Mouse (Mus musculus) limb, embryonic 11.5 days (tissue): ENCODE measurements around the gene Srek1ip1. TPM values are rescaled to one million over a fixed set of nuclear protein-coding genes. Genes with fewer than 3 reads are reported as not detected.

ENCODE experiments used
- ATAC-seq: fragments of 200-750 bp; cut with Nextera tagmentation; 2 replicates; pipeline ENCODE4 v1.8.0; 2017; ENCODE audit warnings: low read depth; ENCODE audit not compliant: insufficient number of reproducible peaks, low FRiP score, low TSS enrichment
- DNase-seq: peaks from one replicate; pipeline ENCODE4 v3.0.0-alpha.2; 2015; ENCODE audit warnings: low spot score
- H3K27ac ChIP-seq: fragments of 300-500 bp; sonication (generic); replicated peaks from 2 replicates; pipeline ENCODE4 v1.5.1; 2014; ENCODE audit warnings: low read depth, mild to moderate bottlenecking, low read length
- H3K27me3 ChIP-seq: fragments of 300-500 bp; sonication (generic); 2 replicates; pipeline ENCODE4 v1.6.1; 2014; ENCODE audit warnings: mild to moderate bottlenecking, low read length, mixed read lengths; ENCODE audit not compliant: control insufficient read depth, insufficient read depth
- H3K36me3 ChIP-seq: fragments of 300-500 bp; sonication (generic); 2 replicates; pipeline ENCODE4 v1.6.1; 2014; ENCODE audit warnings: mild to moderate bottlenecking, low read length, moderate library complexity, mixed read lengths; ENCODE audit not compliant: control insufficient read depth, insufficient read depth
- H3K4me1 ChIP-seq: fragments of 300-500 bp; sonication (generic); 2 replicates; pipeline ENCODE4 v1.6.1; 2014; ENCODE audit warnings: low read length, mixed read lengths; ENCODE audit not compliant: control insufficient read depth, insufficient read depth
- H3K4me2 ChIP-seq: fragments of 300-500 bp; sonication (generic); 2 replicates; pipeline ENCODE4 v1.6.1; 2014; ENCODE audit warnings: low read depth, mild to moderate bottlenecking, moderate library complexity; ENCODE audit not compliant: severe bottlenecking
- H3K4me3 ChIP-seq: fragments of 300-500 bp; sonication (generic); 2 replicates; pipeline ENCODE4 v1.5.1; 2014; ENCODE audit warnings: low read depth, low read length
- H3K9ac ChIP-seq: fragments of 300-500 bp; sonication (generic); 2 replicates; pipeline ENCODE4 v1.6.1; 2014; ENCODE audit warnings: mild to moderate bottlenecking, low read length
- H3K9me3 ChIP-seq: fragments of 300-500 bp; sonication (generic); 2 replicates; pipeline ENCODE4 v1.6.1; 2016; ENCODE audit warnings: low read length; ENCODE audit not compliant: control insufficient read depth
- WGBS: fragments of 180-500 bp; shearing (Covaris S2); extraction: QIAGEN DNeasy Blood & Tissue Kit; methylation state at CpG from one replicate; pipeline ENCODE4 v1.1.7; 2014; 5-methylcytosine and 5-hydroxymethylcytosine counted together
- polyA plus RNA-seq: library from polyadenylated mRNA; unstranded; fragments of >200 nt; fragmentation: Nextera tagmentation; extraction: Ambion mirVana; gene quantifications from 2 replicates; pipeline ENCODE4 v1.2.1, GENCODE M21; 2014

Srek1ip1 gene
- polyA plus RNA-seq, 1 experiment from 2014 or later = 25.1 TPM

DNA sequence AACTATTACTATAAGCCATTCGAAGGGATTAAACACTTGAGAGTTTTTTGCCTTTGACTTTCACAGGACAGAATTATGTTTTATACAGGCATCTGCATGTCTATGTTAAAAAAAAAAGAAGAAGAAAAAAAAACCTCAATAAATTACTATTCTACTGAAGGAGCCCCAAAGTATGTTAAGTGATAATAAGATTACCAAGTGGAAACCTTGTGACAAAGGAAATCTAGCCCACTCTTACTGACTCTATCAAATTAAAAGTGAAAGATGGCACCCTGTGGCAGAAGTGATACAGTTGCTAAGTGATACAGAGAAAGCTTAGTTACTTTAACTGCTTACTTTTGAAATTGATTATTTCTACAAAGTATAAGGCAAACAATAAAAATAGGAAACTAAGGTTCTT, 29.6 kb downstream of the Srek1ip1 start:
- Histone ChIP-seq H3K36me3 (no peaks in the 10 kb centered on the region; the same call in 1 of the 2 replicates), H3K4me3 (no peak overlapping the region), H3K27ac (no peak overlapping the region), H3K9me3 (0 out of 2 replicates have a peak, but pooled peaks cover under 1% of the 10 kb centered on the region), H3K4me2 (no peak overlapping the region), H3K4me1 (no peaks in the 10 kb centered on the region), H3K27me3 (no peaks in the 10 kb centered on the region), H3K9ac (no peak overlapping the region)
- WGBS = 87% methylated on average over 1 of the region's 1 CpGs
- DNase-seq (no peak), ATAC-seq (no peak)

DNA sequence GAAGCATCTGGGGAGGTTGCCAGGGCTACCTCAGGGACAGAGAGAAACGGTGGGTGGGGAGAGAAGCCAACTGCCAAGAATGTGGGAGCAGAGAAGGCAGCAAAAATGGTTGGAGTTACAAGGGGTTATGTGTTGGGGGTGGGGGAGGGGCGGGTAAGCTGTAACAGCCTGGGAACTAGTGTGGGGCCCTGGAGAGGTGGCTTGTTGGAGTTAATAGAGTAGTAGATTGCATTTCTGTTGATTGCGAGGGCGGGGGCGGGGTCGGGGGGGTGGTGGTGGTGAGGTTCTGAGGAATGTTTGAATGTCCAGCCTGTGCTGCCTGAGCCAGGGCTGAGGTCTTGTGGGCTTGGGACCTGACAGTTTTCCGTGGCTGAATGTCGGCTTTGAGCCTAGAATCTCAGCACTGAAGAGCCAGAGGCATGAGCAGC, 30.1 kb downstream of the Srek1ip1 start:
- Histone ChIP-seq H3K36me3 (peaks cover 3% of the 10 kb centered on the region; the same call in 1 of the 2 replicates), H3K27ac (no peak overlapping the region), H3K27me3 (no peaks in the 10 kb centered on the region), H3K9ac (no peak overlapping the region), H3K4me2 (no peak overlapping the region), H3K4me1 (no peaks in the 10 kb centered on the region), H3K9me3 (0 out of 2 replicates have a peak, but pooled peaks cover 2% of the 10 kb centered on the region), H3K4me3 (no peak overlapping the region)
- ATAC-seq (0 out of 2 replicates have a peak, but pooled peaks have one; percentile 73), DNase-seq (peak; percentile 32)
- 19% methylated on average over 8 of the region's 8 CpGs for WGBS

DNA sequence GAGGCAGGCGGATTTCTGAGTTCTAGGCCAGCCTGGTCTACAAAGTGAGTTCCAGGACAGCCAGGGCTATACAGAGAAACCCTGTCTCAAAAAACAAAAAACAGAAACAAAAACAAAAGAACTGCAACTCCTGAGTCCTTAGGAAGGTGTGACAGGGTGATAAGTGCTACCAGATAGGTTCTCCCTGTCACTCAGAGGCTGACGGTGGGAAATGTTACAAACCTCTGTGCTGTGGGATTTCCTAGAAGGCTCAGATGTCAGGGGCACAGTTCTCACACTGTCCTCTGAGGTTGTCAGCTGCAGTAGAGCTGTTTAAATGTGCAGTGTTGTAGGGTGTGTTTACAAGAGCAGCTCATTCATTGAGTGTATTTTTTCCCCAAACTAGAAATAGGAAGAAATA, 33.2 kb downstream of the Srek1ip1 start:
- no peak for DNase-seq
- ATAC-seq = no peak
- no peak overlapping the region for H3K9ac ChIP-seq
- 80% methylated on average over 2 of the region's 2 CpGs for WGBS
- 0 out of 2 replicates have a peak, but pooled peaks cover 2% of the 10 kb centered on the region for H3K9me3 ChIP-seq
- no peaks in the 10 kb centered on the region for H3K4me1 ChIP-seq
- no peak overlapping the region for H3K4me2 ChIP-seq
- H3K36me3 ChIP-seq = peaks cover 12% of the 10 kb centered on the region; the same call in 1 of the 2 replicates
- H3K27me3 ChIP-seq = no peaks in the 10 kb centered on the region
- H3K27ac ChIP-seq = no peak overlapping the region
- H3K4me3 ChIP-seq = no peak overlapping the region

DNA sequence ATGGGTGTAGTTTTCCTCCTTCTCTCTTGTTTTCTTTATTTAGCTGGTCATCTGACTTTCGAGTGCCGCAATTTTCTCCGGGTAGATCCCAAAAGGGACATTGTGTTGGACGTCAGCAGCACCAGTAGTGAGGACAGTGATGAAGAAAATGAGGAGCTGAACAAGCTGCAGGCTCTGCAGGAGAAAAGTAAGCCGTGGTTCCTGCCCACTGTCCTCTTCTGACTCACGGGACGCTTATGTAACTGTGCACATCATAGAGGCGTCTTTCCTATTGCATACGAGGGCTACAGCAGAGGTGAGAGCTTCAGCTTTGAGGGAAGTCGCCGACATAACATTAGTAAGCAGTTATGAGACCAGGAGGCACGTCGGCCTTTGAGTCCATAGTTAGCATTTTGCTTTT, 40.5 kb downstream of the Srek1ip1 start:
- H3K4me1 ChIP-seq = no peaks in the 10 kb centered on the region
- H3K9ac ChIP-seq = no peak overlapping the region
- no peaks in the 10 kb centered on the region for H3K27me3 ChIP-seq
- H3K36me3 ChIP-seq = peaks cover 8% of the 10 kb centered on the region; the same call in 1 of the 2 replicates
- DNase-seq (no peak), ATAC-seq (no peak)
- no peaks in the 10 kb centered on the region for H3K9me3 ChIP-seq
- no peak overlapping the region for H3K4me2 ChIP-seq
- H3K4me3 ChIP-seq = no peak overlapping the region
- 94% methylated on average over 13 of the region's 13 CpGs for WGBS
- no peak overlapping the region for H3K27ac ChIP-seq

DNA sequence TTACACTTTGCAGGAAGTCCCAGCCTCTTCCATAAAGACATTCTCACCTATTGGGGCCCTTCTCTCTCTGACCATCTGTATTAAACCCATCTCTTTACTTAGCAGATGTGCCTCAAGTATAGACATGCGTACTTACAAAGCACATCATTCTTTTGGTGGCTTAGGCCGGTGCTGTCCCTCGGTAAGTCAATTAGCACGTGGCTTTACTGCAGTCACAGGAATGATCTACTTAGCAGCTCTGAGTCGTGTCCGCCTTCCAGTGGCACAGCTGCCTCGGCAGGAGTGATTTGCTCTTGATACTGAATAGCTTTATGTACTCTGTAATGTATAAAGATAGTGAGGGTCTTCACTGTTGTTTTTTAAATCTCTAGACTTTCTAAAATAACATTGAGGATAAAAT, 45.3 kb downstream of the Srek1ip1 start:
- DNase-seq = no peak
- Histone ChIP-seq H3K9me3 (no peaks in the 10 kb centered on the region), H3K4me1 (no peaks in the 10 kb centered on the region), H3K27me3 (no peaks in the 10 kb centered on the region), H3K27ac (no peak overlapping the region), H3K4me2 (no peak overlapping the region), H3K36me3 (peaks cover 2% of the 10 kb centered on the region; the same call in 1 of the 2 replicates), H3K9ac (no peak overlapping the region), H3K4me3 (no peak overlapping the region)
- WGBS = 78% methylated on average over 7 of the region's 7 CpGs
- ATAC-seq = no peak

DNA sequence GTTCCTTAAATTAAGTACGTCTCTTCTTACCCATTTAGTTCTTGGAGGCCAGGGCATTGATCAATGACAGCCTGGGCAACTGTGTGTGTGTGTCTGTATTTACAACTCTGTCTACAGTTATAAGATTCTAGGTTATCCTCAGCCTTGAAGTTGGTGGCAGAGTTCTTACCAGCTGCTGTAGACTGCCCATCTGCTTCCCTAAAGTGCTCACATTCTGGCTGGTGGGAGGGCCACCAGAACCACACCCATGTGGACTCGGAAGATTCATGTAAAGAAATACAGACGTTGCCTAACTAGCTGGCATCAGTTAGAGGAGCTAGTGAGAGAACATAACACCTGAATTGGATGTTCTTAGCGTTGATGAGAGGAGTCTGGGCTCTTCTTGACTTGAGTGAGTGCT, 49.7 kb downstream of the Srek1ip1 start:
- Histone ChIP-seq H3K9ac (no peak overlapping the region), H3K4me2 (no peak overlapping the region), H3K36me3 (no peaks in the 10 kb centered on the region), H3K4me3 (no peak overlapping the region), H3K9me3 (no peaks in the 10 kb centered on the region), H3K27ac (no peak overlapping the region), H3K4me1 (no peaks in the 10 kb centered on the region), H3K27me3 (no peaks in the 10 kb centered on the region)
- ATAC-seq (no peak), DNase-seq (no peak)
- 66% methylated on average over 4 of the region's 4 CpGs for whole genome bisulfite sequencing

DNA sequence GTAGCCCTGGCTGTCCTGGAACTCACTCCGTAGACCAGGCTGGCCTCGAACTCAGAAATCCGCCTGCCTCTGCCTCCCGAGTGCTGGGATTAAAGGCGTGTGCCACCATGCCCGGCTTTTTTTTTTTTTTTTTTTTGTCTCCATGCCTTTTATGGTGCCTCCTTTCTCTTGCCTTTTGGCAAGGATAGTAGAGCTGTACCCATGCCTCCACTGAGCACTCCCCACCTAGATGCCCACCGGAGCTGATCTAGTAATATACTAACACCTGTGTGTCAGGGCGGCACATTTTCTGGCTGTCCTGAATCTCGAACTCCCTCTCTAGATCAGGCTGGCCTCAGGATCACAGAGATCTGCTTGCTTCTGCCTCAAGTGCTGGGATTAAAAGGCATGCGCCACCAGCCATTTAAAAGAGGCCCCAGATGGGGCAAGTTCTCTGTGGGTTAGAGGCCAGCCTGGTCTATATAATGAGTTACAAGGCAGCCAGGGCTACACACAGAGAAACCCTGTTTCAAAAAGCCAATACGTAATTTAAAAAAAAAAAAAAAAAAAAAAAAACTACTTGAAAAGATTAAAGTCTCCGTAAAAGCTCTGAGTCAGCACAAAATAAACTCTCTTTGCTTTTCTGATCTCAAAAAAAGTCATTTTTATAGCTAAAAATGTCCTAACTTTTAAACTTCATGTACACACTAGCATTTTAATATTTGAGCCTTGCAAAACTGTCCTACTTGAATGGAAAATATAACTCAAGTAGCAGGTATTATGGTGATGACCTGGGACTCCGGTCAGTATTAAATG, 51.2 kb downstream of the Srek1ip1 start:
- 89% methylated on average over 9 of the region's 13 CpGs for WGBS
- no peaks in the 10 kb centered on the region for H3K9me3 ChIP-seq
- no peaks in the 10 kb centered on the region for H3K36me3 ChIP-seq
- no peak overlapping the region for H3K9ac ChIP-seq
- H3K4me3 ChIP-seq = no peak overlapping the region
- ATAC-seq = no peak
- DNase-seq = no peak
- no peaks in the 10 kb centered on the region for H3K4me1 ChIP-seq
- H3K27ac ChIP-seq = no peak overlapping the region
- no peaks in the 10 kb centered on the region for H3K27me3 ChIP-seq
- H3K4me2 ChIP-seq = no peak overlapping the region

DNA sequence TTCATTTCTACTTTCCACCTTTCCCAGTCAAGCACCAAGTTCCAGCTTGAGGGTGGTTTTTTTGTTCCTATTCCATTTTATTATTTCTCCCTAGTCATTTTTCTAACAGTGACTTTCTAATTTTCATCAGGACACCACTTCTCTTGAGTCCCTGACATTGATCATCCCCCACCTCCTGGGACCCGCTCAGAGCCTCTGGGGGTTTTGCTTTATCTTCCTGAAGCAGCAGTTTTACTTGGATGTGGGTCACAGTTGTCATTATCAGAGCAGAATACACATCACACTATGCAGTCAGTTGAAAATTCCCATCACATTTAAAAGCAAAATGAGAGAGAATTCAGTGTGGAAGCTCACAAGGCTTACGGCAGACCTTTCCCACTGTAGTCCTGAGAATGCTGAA, 61.4 kb downstream of the Srek1ip1 start:
- no peaks in the 10 kb centered on the region for H3K4me1 ChIP-seq
- H3K4me3 ChIP-seq = no peak overlapping the region
- no peaks in the 10 kb centered on the region for H3K27me3 ChIP-seq
- WGBS = 89% methylated on average over 2 of the region's 2 CpGs
- no peak overlapping the region for H3K4me2 ChIP-seq
- no peaks in the 10 kb centered on the region for H3K9me3 ChIP-seq
- ATAC-seq = no peak
- H3K9ac ChIP-seq = no peak overlapping the region
- H3K27ac ChIP-seq = no peak overlapping the region
- no peaks in the 10 kb centered on the region for H3K36me3 ChIP-seq
- no peak for DNase-seq
